Mouse (Mus musculus) thymus, adult 2 months (tissue): ENCODE measurements around the gene Cfap99. TPM values are rescaled to one million over a fixed set of nuclear protein-coding genes. Genes with fewer than 3 reads are reported as not detected.

Experiments used
- DNase-seq: peaks from one replicate; pipeline ENCODE4 v3.0.0; 2021
- H3K27ac ChIP-seq: fragments of 200-500 bp; 2 replicates; pipeline ENCODE4 v1.5.1; 2012; ENCODE audit warnings: low read length, control low read depth; ENCODE audit not compliant: control insufficient read depth, insufficient read depth
- H3K27me3 ChIP-seq: fragments of 200-500 bp; 2 replicates; pipeline ENCODE4 v1.6.1; 2012; ENCODE audit warnings: mild to moderate bottlenecking, low read length, moderate library complexity, mixed read lengths; ENCODE audit not compliant: control insufficient read depth, insufficient read depth
- H3K36me3 ChIP-seq: fragments of 200-500 bp; 2 replicates; pipeline ENCODE4 v1.6.1; 2012; ENCODE audit warnings: mild to moderate bottlenecking, low read length, moderate library complexity; ENCODE audit not compliant: control insufficient read depth, insufficient read depth
- H3K4me1 ChIP-seq: fragments of 200-500 bp; replicated peaks from 2 replicates; pipeline ENCODE4 v1.6.1; 2012; ENCODE audit warnings: low read length; ENCODE audit not compliant: control insufficient read depth, insufficient read depth
- H3K4me3 ChIP-seq: fragments of 200-500 bp; 2 replicates; pipeline ENCODE4 v1.5.1; 2012; ENCODE audit warnings: mild to moderate bottlenecking, low read length, control low read depth, moderate library complexity; ENCODE audit not compliant: control insufficient read depth, insufficient read depth
- CTCF ChIP-seq: fragments of 200-500 bp; IDR thresholded peaks from 2 replicates; pipeline ENCODE4 v1.5.1; 2012; ENCODE audit warnings: mild to moderate bottlenecking, control low read depth, low read length, moderate library complexity, borderline replicate concordance; ENCODE audit not compliant: control insufficient read depth, poor library complexity, insufficient read depth; ENCODE audit errors: extremely low read depth
- POLR2A ChIP-seq: fragments of 200-500 bp; IDR thresholded peaks from 2 replicates; pipeline ENCODE4 v1.6.1; 2012; ENCODE audit warnings: mild to moderate bottlenecking, low read length, control low read depth, moderate library complexity; ENCODE audit not compliant: control insufficient read depth, poor library complexity, insufficient read depth; ENCODE audit errors: extremely low read depth
- WGBS: fragments of 180-500 bp; shearing (Covaris S2); methylation state at CpG from one replicate; pipeline ENCODE4 v1.1.7; 2018; 5-methylcytosine and 5-hydroxymethylcytosine counted together
- polyA plus RNA-seq: library from polyadenylated mRNA; depleted of rRNA; stranded (reverse); fragments of >200 nt; gene quantifications from 2 replicates; pipeline ENCODE4 v1.2.3, GENCODE M21; 2012

The Cfap99 gene
- polyA plus RNA-seq, 1 experiment, result not detected

- H3K27ac ChIP-seq, result no peak overlapping the region
- H3K27me3 ChIP-seq, result peaks cover 18% of the 10 kb centered on the region; the same call in 1 of the 2 replicates
- peaks cover 11% of the 10 kb centered on the region for H3K4me1 ChIP-seq
- H3K36me3 ChIP-seq, result no peaks in the 10 kb centered on the region
- DNase-seq, result no peak
- no peak overlapping the region for H3K4me3 ChIP-seq
- no peak for TF ChIP-seq CTCF
- TF ChIP-seq POLR2A, result no peak
- WGBS, result 93% methylated on average over 2 of the region's 2 CpGs
These were observed 3.1 kb upstream of the Cfap99 start for GRCm38 (mm10) chr5:34285285-34285684.

DNA sequence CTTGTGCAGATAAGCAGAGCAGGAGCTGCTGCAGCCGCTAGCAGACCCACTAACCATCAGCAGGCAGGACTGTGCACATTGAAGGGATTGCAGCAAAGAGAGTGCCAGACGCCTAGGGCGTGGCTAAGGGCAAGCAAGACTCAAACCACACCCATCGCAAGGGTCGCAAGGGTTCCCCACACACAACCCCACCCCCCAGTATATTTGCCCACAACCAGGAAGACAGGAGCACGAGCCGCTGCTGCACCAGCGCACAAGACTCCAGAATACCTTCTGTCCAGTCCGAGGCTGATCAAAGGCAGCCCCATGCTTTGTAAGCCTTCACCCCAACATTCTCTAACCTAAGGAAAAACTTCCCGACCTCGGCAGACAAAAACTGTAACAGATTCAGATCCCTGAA is 1.9 kb upstream of the Cfap99 start:
- TF ChIP-seq POLR2A (no peak), CTCF (no peak)
- H3K27me3 ChIP-seq, result peaks cover 18% of the 10 kb centered on the region; the same call in 1 of the 2 replicates
- no peak overlapping the region for H3K27ac ChIP-seq
- no peak overlapping the region for H3K4me3 ChIP-seq
- peaks cover 11% of the 10 kb centered on the region for H3K4me1 ChIP-seq
- H3K36me3 ChIP-seq, result no peaks in the 10 kb centered on the region
- no peak for DNase-seq
- WGBS, result 14% methylated on average over 11 of the region's 11 CpGs

DNA sequence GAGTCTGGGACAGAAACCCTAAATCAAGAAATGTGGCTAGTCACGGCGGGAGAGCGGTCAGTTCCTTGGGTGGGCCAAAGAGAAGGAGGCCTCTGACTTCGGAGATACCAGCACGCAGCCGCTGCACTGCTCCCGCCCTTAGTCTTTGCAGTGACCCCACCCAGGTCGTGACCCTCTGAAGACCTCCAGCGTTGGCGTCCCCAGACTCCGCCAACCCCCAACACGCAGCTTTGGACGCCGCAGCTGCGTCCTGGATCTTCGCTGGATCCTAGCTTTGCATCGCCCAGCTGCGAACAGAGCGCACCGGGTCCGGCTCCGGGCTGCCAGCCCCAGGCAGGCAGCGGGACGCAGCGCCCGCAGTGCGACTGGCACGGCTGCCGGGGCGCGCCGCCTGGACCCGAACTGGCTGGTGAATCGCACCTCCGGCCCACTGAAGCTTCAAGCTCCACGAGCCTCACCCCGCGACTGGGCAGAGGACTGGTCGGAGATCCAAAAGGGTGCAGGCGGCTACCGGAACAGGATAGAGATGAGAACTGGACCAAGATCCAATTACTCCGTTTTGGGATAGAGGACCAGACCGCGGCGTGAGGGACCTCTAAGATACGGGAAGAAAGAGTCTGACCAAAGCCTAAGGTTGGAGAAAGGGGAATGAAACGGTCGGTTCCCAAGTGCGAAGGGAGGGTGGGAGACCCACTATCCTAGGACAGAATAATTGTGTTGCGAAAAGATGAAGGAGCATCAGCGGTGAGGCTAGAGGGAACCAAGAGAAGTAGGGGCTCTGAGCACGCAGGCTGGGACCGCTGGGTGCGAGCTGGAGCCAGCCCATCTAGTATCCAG is 1.2 kb upstream of the Cfap99 start:
- H3K27ac ChIP-seq, result no peak overlapping the region
- peak; percentile 4 for DNase-seq
- TF ChIP-seq POLR2A, result no peak
- TF ChIP-seq CTCF, result no peak
- no peaks in the 10 kb centered on the region for H3K36me3 ChIP-seq
- H3K4me3 ChIP-seq, result no peak overlapping the region
- peaks cover 11% of the 10 kb centered on the region for H3K4me1 ChIP-seq
- 5% methylated on average over 54 of the region's 54 CpGs for WGBS
- H3K27me3 ChIP-seq, result peaks cover 18% of the 10 kb centered on the region; the same call in 1 of the 2 replicates

- TF ChIP-seq POLR2A, result no peak
- no peak for TF ChIP-seq CTCF
- peaks cover 18% of the 10 kb centered on the region; the same call in 1 of the 2 replicates for H3K27me3 ChIP-seq
- no peak overlapping the region for H3K27ac ChIP-seq
- H3K36me3 ChIP-seq, result no peaks in the 10 kb centered on the region
- H3K4me1 ChIP-seq, result peaks cover 11% of the 10 kb centered on the region
- no peak for DNase-seq
- 3% methylated on average over 18 of the region's 18 CpGs for WGBS
- H3K4me3 ChIP-seq, result peak overlapping the region; percentile 31
These were observed 608 bp upstream of the Cfap99 start for GRCm38 (mm10) chr5:34287838-34288145.

- no peak overlapping the region for H3K4me3 ChIP-seq
- H3K36me3 ChIP-seq, result no peaks in the 10 kb centered on the region
- 81% methylated on average over 2 of the region's 2 CpGs for WGBS
- no peak overlapping the region for H3K27ac ChIP-seq
- peaks cover 18% of the 10 kb centered on the region; the same call in 1 of the 2 replicates for H3K27me3 ChIP-seq
- H3K4me1 ChIP-seq, result peaks cover 11% of the 10 kb centered on the region
- DNase-seq, result no peak
- TF ChIP-seq CTCF (no peak), POLR2A (no peak)
These were observed 886 bp downstream of the Cfap99 start for GRCm38 (mm10) chr5:34289286-34289685.

DNA sequence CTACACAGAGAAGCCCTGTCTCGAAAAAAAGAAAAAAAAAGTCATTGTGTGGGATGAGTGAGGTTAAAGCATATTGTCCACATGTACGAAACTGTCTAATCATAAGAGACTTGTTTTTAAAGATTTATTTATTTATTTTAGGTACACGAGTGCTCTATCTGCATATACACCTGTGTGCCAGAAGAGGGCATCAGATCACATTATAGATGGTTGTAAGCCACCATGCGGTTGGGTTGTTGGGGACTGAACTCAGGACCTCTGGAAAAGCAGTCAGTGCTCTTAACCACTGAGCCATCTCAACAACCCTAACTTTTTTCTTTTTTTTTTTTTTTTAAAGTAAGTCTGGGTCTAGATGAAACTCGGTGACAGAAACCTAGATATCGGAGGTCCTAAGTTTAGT is 5.0 kb downstream of the Cfap99 start:
- 77% methylated on average over 6 of the region's 6 CpGs for WGBS
- Histone ChIP-seq H3K27me3 (no peaks in the 10 kb centered on the region; the same call in 1 of the 2 replicates), H3K36me3 (no peaks in the 10 kb centered on the region)

More for the DNA sequence above, 5.0 kb downstream of the Cfap99 start:
- TF ChIP-seq CTCF (no peak), POLR2A (no peak)
- H3K4me1 ChIP-seq, result peaks cover 3% of the 10 kb centered on the region; the same call in 1 of the 2 replicates
- no peak overlapping the region for H3K4me3 ChIP-seq
- H3K27ac ChIP-seq, result no peak overlapping the region
- peak; percentile 8 for DNase-seq
